Mouse (Mus musculus): ENCODE measurements around the gene Itsn2.
A peak's percentile ranks its signal among the peaks of the same experiment; 100 is the strongest.
"Not testable (repeated sequence)": the region's sequence is repeated elsewhere in the genome, so short reads cannot be mapped to it uniquely, and the experiment has no call there.

Itsn2 gene

GRCm38 (mm10) chr12:4592541-4593165, at the start of gene Itsn2, which contains the start of gene Gm3625:
TSS of gene Itsn2 (plus strand) at chr12:4592638.
TSS of gene Gm3625 (minus strand) at chr12:4592927.
- peak; percentile 62 for ATAC-seq (ENCODE audit: insufficient number of reproducible peaks, low FRiP score, low TSS enrichment)

GRCm38 (mm10) chr12:4544400-4544919, 48.0 kb upstream of the Itsn2 start:
- no peak for ATAC-seq (ENCODE audit: insufficient number of reproducible peaks, low FRiP score, low TSS enrichment)

GRCm38 (mm10) chr12:4545425-4545824, 47.0 kb upstream of the Itsn2 start:
- ATAC-seq (ENCODE audit: insufficient number of reproducible peaks, low FRiP score, low TSS enrichment): no peak

GRCm38 (mm10) chr12:4546491-4546890, 45.9 kb upstream of the Itsn2 start:
- no peak for ATAC-seq (ENCODE audit: insufficient number of reproducible peaks, low FRiP score, low TSS enrichment)

GRCm38 (mm10) chr12:4547557-4547956, 44.9 kb upstream of the Itsn2 start:
- ATAC-seq (ENCODE audit: insufficient number of reproducible peaks, low FRiP score, low TSS enrichment): no peak

GRCm38 (mm10) chr12:4548053-4549013, 44.1 kb upstream of the Itsn2 start:
- peak; percentile 66 for ATAC-seq (ENCODE audit: insufficient number of reproducible peaks, low FRiP score, low TSS enrichment)

GRCm38 (mm10) chr12:4553704-4554103, 38.7 kb upstream of the Itsn2 start:
- ATAC-seq (ENCODE audit: insufficient number of reproducible peaks, low FRiP score, low TSS enrichment): not testable (repeated sequence)

- no peak for ATAC-seq (ENCODE audit: insufficient number of reproducible peaks, low FRiP score, low TSS enrichment)
Measured at GRCm38 (mm10) chr12:4555451-4555850, 37.0 kb upstream of the Itsn2 start.

GRCm38 (mm10) chr12:4556891-4557290, 35.5 kb upstream of the Itsn2 start:
- no peak for ATAC-seq (ENCODE audit: insufficient number of reproducible peaks, low FRiP score, low TSS enrichment)

- ATAC-seq (ENCODE audit: insufficient number of reproducible peaks, low FRiP score, low TSS enrichment): no peak
Measured at GRCm38 (mm10) chr12:4557436-4557835, 35.0 kb upstream of the Itsn2 start.

- no peak for ATAC-seq (ENCODE audit: insufficient number of reproducible peaks, low FRiP score, low TSS enrichment)
Measured at GRCm38 (mm10) chr12:4558013-4558412, 34.4 kb upstream of the Itsn2 start.

GRCm38 (mm10) chr12:4558475-4559279, 33.8 kb upstream of the Itsn2 start:
- no peak for ATAC-seq (ENCODE audit: insufficient number of reproducible peaks, low FRiP score, low TSS enrichment)

- peak; percentile 76 for ATAC-seq (ENCODE audit: insufficient number of reproducible peaks, low FRiP score, low TSS enrichment)
Measured at GRCm38 (mm10) chr12:4571864-4572263, 20.6 kb upstream of the Itsn2 start.

GRCm38 (mm10) chr12:4574065-4574464, 18.4 kb upstream of the Itsn2 start:
- no peak for ATAC-seq (ENCODE audit: insufficient number of reproducible peaks, low FRiP score, low TSS enrichment)

GRCm38 (mm10) chr12:4582326-4582725, 10.1 kb upstream of the Itsn2 start:
- ATAC-seq (ENCODE audit: insufficient number of reproducible peaks, low FRiP score, low TSS enrichment): no peak

GRCm38 (mm10) chr12:4587846-4588245, 4.6 kb upstream of the Itsn2 start:
- ATAC-seq (ENCODE audit: insufficient number of reproducible peaks, low FRiP score, low TSS enrichment): no peak

GRCm38 (mm10) chr12:4588603-4589002, 3.8 kb upstream of the Itsn2 start:
- peak; percentile 37; the same call in 1 of the 2 replicates for ATAC-seq (ENCODE audit: insufficient number of reproducible peaks, low FRiP score, low TSS enrichment)

- ATAC-seq (ENCODE audit: insufficient number of reproducible peaks, low FRiP score, low TSS enrichment): no peak
Measured at GRCm38 (mm10) chr12:4592025-4592424, 413 bp upstream of the Itsn2 start.

- ATAC-seq (ENCODE audit: insufficient number of reproducible peaks, low FRiP score, low TSS enrichment): peak; percentile 38; the same call in 1 of the 2 replicates
Measured at GRCm38 (mm10) chr12:4593166-4593929, 910 bp downstream of the Itsn2 start.
